Mouse (Mus musculus): ENCODE data around the gene Nsd2.
"Not testable (repeated sequence)": the region's sequence is repeated elsewhere in the genome, so short reads cannot be mapped to it uniquely, and the experiment has no call there.

Gene Nsd2

DNA sequence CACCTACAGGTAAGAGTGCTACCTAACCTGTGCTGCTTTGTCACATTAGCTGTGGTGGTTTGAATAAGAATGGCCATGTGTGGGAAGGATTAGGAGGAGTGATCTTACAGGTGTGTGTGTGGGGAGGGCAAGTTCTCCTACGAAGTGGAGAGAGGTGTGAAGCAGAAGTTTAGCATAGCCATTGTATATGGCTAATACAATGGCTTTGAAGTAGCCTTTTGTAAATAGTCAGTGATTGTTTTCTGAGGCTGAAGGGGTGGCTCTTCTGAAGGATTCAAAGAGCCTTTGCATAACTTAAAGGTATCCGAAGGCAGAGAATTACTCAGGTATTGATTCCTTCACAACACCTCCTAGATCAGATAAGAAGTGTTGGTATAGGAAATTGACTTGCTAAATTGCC is 102.0 kb downstream of the Nsd2 start:
- in situ Hi-C loops (cut with MboI; ENCODE audit: low sequenced_read_pairs): no loop called here

DNA sequence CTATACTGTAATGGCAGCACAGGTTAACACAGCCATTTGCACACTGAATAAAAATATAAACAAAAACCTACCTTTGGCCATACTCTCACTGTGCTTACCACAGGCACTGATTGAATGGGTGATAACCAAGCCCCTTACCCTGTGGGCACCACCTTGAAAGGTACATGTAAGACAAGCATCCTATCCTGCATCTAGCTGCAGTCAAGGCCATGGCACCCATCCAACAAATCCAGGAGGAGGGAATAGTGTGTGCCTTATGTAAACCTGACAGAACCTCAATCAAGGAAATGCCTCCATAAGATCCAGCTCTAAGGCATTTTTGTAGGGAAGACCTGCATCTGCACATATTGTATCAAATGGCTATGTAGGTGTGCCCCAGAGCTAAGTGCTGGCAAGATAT is 105.6 kb downstream of the Nsd2 start:
- in situ Hi-C loops (cut with MboI; ENCODE audit: low sequenced_read_pairs): no loop called here

DNA sequence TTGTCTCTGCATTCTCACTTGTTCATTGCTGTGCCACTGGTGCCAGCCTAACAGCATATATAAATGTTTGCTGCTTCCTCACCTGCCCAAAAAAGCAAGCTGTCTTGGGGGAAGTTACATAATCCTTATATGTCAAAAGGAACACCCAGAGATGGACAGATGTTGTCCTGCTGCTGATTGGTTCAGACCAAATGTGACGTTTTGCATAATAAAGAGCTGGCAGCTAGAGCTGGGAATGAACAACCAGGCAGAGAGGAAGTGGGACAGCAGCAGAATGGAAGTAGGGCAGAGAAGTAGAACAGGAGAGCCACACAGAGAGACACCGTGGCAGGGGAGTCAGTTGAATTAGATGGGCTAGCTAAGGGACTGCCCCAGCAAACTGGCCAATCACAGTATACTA is 111.9 kb downstream of the Nsd2 start:
- in situ Hi-C loops (cut with MboI; ENCODE audit: low sequenced_read_pairs): no loop called here

DNA sequence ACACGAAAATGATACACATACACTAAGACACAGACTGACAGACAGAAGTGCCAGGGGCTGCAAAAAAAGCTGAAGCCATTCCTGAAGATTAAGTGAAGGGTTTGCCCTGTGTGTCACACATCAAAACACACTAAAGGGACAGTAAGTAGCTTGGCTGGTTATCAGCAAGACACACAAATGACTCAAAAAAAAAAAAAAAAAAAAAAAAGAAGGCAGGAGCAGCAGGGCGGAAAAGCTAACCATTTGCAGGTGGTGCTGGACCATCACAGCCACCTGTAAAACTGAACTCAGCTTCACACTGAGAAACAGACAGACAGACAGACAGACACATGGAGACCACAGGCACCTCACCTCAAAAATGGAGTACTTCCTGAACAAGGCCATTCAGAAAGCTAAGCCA is 113.6 kb downstream of the Nsd2 start:
- in situ Hi-C loops (cut with MboI; ENCODE audit: low sequenced_read_pairs): no loop called here

GRCm38 (mm10) chr5:33934877-33935276 is 114.4 kb downstream of the Nsd2 start:
- in situ Hi-C loops (cut with MboI; ENCODE audit: low sequenced_read_pairs): no loop called here

GRCm38 (mm10) chr5:33935700-33936111 is 115.2 kb downstream of the Nsd2 start:
- in situ Hi-C loops (cut with MboI; ENCODE audit: low sequenced_read_pairs): no loop called here

DNA sequence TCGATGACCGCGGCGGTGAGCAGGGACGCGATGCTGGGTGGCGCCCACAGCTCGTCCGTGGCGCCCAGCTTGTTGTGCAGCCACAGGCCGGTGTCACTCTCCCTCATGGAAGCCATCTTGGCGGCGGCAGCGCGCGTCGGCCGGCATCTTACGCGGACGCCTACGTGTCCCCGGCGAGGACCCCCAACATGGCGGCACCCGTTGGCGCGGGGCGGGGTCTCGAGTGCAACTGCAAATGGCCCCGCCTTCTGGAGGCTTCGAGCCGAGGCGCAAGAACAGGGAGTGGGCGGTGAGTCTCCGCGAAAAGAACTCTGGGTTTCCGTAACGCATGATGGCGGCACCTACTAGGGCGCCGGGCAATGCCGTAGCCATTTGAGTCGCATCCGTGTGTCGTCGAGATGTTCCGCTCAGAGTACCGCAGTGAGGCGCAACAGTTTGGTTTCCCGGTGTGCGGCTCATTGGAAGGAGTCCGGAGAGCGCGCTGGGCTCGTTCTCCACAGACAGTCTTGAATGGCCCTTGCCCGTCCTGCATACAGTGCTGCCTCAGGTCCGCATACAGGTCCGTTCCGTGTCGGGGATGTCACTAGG is 115.7 kb downstream of the Nsd2 start, which contains the start of gene Nelfa:
Gene Nelfa (minus strand): TSS at position 294 of the 588 bp plus-strand sequence.
- in situ Hi-C loops (cut with MboI; ENCODE audit: low sequenced_read_pairs): no loop called here

DNA sequence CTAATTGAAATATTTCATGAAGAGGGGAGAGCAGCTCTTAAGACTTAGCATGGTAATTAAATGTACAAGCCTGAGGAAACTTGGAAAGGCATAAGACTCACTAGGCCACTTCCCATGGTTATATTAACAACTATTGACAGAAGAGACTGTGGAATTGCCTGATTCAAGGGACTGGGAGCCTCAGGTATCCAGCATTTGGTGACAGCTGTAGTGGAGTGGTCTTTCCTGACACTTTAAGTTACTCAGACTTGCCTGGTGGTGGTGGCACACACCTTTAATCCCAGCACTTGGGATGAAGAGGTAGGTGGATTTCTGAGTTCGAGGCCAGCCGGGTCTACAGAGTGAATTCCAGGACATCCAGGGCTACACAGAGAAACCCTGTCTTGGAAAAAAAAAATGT is 116.7 kb downstream of the Nsd2 start:
- in situ Hi-C loops (cut with MboI; ENCODE audit: low sequenced_read_pairs): no loop called here

DNA sequence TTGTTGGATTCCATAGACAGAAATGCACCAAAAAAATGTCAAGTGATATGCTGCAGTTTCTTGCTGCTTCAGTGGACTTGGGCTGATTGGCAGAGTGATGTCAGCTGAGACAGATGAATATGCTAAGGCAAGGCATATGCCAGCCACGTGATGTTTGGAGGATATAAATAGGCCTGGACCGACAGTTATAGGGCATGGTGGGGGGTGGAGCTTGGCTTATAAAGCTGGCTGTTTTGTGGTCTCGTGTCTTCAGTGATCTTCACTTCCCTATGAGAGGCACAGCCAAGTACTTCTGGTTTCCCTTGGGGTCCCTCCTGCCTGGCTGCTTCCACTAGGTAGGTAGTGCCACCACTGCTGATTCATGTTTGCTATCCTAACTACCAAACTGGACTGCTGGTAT is 117.9 kb downstream of the Nsd2 start:
- in situ Hi-C loops (cut with MboI; ENCODE audit: low sequenced_read_pairs): no loop called here

GRCm38 (mm10) chr5:33947035-33947434 is 126.5 kb downstream of the Nsd2 start:
- in situ Hi-C loops (cut with MboI; ENCODE audit: low sequenced_read_pairs): not testable (repeated sequence)

Measured in CH12F3 (cell line).